Mouse (Mus musculus): ENCODE measurements around the gene Dennd1b. TPM values are rescaled to one million over a fixed set of nuclear protein-coding genes. Genes with fewer than 3 reads are reported as not detected.

The Dennd1b gene
- polyA plus RNA-seq, 1 experiment = 7.7 TPM

DNA sequence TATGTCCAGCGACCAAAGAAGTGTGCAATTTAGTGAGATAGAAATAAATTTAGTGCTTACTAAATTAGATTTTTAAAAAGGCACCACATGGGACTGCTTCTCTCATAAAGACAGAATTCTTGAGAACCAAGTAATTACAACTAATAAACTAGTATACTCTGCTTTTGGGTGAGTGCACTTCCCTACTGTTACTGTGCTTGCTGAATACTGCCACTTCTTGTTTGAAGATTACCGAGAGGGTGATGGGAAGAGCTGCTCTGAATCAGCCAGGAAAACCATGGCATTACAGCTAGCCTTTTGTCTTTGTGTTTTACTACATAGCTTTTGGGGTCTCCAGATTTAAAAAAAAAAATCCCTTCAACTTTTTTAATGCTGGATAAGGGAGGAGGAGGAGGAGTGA lies 19.8 kb downstream of the Dennd1b start:
- 58% methylated on average over 2 of the region's 2 CpGs for WGBS

GRCm38 (mm10) chr1:138983465-138983864 lies 20.2 kb downstream of the Dennd1b start:
- H3K4me3 ChIP-seq (replicated peaks; ENCODE audit: control insufficient read depth, low read depth, low read length) = no peak overlapping the region
- TF ChIP-seq CTCF (IDR thresholded peaks at IDR 0.05; ENCODE audit: control insufficient read depth, insufficient read depth, low read length) (no peak), POLR2A (IDR thresholded peaks at IDR 0.05; ENCODE audit: borderline replicate concordance, control insufficient read depth, low read depth, low read length) (no peak)
- 63% methylated on average over 6 of the region's 6 CpGs for WGBS
- no peaks in the 10 kb centered on the region for H3K4me1 ChIP-seq (ENCODE audit: control insufficient read depth, insufficient read depth, low read length)
- H3K27ac ChIP-seq (ENCODE audit: control insufficient read depth, insufficient read depth, low read depth, low read length, poor library complexity) = no peak overlapping the region

More for the DNA sequence above, 19.8 kb downstream of the Dennd1b start:
- Histone ChIP-seq H3K4me3 (replicated peaks; ENCODE audit: control insufficient read depth, low read depth, low read length) (no peak overlapping the region), H3K4me1 (ENCODE audit: control insufficient read depth, insufficient read depth, low read length) (no peaks in the 10 kb centered on the region), H3K27ac (ENCODE audit: control insufficient read depth, insufficient read depth, low read depth, low read length, poor library complexity) (no peak overlapping the region)
- TF ChIP-seq POLR2A (IDR thresholded peaks at IDR 0.05; ENCODE audit: borderline replicate concordance, control insufficient read depth, low read depth, low read length) (no peak), CTCF (IDR thresholded peaks at IDR 0.05; ENCODE audit: control insufficient read depth, insufficient read depth, low read length) (no peak)

DNA sequence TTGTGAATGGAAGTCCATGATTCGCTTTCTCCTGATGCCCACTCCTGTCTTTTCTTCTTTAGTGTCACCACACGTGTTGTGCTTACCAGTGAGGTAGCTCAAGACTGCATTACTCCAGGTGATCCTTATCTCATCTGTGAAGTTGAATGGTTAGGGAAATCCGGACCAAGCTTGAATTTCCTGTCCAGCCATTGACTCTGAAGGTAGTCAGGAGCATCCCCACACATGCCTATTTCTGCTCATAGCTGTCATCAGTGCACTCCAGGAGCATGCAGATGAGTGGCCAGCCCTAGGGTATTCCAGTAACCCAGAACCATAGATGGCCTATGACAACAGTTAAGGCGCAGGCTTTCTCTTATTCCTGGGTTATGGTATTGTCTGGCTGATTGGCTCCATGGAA lies 20.9 kb downstream of the Dennd1b start:
- TF ChIP-seq CTCF (IDR thresholded peaks at IDR 0.05; ENCODE audit: control insufficient read depth, insufficient read depth, low read length) (no peak), POLR2A (IDR thresholded peaks at IDR 0.05; ENCODE audit: borderline replicate concordance, control insufficient read depth, low read depth, low read length) (no peak)
- Histone ChIP-seq H3K27ac (ENCODE audit: control insufficient read depth, insufficient read depth, low read depth, low read length, poor library complexity) (no peak overlapping the region), H3K4me3 (replicated peaks; ENCODE audit: control insufficient read depth, low read depth, low read length) (no peak overlapping the region), H3K4me1 (ENCODE audit: control insufficient read depth, insufficient read depth, low read length) (no peaks in the 10 kb centered on the region)
- WGBS = 84% methylated on average over 4 of the region's 4 CpGs

GRCm38 (mm10) chr1:138992384-138993138 lies 29.3 kb downstream of the Dennd1b start:
- no peak overlapping the region for H3K27ac ChIP-seq (ENCODE audit: control insufficient read depth, insufficient read depth, low read depth, low read length, poor library complexity)
- TF ChIP-seq CTCF (IDR thresholded peaks at IDR 0.05; ENCODE audit: control insufficient read depth, insufficient read depth, low read length) = no peak
- TF ChIP-seq POLR2A (IDR thresholded peaks at IDR 0.05; ENCODE audit: borderline replicate concordance, control insufficient read depth, low read depth, low read length) = no peak
- H3K4me1 ChIP-seq (ENCODE audit: control insufficient read depth, insufficient read depth, low read length) = no peaks in the 10 kb centered on the region
- no peak overlapping the region for H3K4me3 ChIP-seq (replicated peaks; ENCODE audit: control insufficient read depth, low read depth, low read length)
- 80% methylated on average over 5 of the region's 5 CpGs for WGBS

GRCm38 (mm10) chr1:138995621-138996380 lies 32.6 kb downstream of the Dennd1b start:
- Histone ChIP-seq H3K4me3 (replicated peaks; ENCODE audit: control insufficient read depth, low read depth, low read length) (no peak overlapping the region), H3K27ac (ENCODE audit: control insufficient read depth, insufficient read depth, low read depth, low read length, poor library complexity) (no peak overlapping the region), H3K4me1 (ENCODE audit: control insufficient read depth, insufficient read depth, low read length) (no peaks in the 10 kb centered on the region; the same call in 1 of the 2 replicates)
- no peak for TF ChIP-seq POLR2A (IDR thresholded peaks at IDR 0.05; ENCODE audit: borderline replicate concordance, control insufficient read depth, low read depth, low read length)
- TF ChIP-seq CTCF (IDR thresholded peaks at IDR 0.05; ENCODE audit: control insufficient read depth, insufficient read depth, low read length) = no peak
- 84% methylated on average over 6 of the region's 6 CpGs for WGBS

- TF ChIP-seq CTCF (IDR thresholded peaks at IDR 0.05; ENCODE audit: control insufficient read depth, insufficient read depth, low read length) = no peak
- no peak for TF ChIP-seq POLR2A (IDR thresholded peaks at IDR 0.05; ENCODE audit: borderline replicate concordance, control insufficient read depth, low read depth, low read length)
- WGBS = 95% methylated on average over 2 of the region's 2 CpGs
Observed at GRCm38 (mm10) chr1:138996663-138997062, 33.4 kb downstream of the Dennd1b start.

DNA sequence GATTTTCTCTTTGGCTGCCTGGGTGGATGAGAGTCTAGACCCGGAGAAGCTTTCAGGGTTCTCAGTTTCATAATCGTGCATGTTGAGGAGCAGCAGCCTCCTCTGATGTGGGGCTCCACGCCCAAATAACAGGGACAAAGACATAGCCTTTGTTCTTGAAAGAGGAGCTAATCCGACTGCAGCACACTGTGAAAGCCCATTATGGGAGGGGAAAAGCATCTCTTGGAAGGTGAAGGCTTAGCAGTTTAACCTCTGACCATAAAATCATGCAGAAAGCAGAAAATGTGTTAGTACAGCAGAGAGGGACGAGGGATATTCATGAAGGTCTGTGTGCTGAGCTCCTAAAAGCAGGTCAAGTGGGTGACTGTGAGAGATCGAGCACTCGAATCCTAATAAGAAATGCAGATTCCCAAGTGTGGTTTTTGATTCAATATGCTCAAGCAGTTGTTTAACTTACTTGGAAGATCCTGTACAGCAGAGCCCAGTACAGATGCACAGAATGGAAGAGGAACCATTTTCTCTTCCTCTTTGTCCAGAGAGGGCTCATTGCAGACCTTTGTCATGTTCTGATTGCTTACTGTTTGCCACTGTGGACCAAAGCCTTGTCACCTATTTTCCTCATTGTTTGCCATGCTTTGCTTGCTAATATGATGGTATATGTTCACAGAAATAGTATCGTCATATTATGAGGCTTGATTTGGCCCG lies 37.6 kb downstream of the Dennd1b start:
- 77% methylated on average over 9 of the region's 9 CpGs for WGBS
- TF ChIP-seq POLR2A (IDR thresholded peaks at IDR 0.05; ENCODE audit: borderline replicate concordance, control insufficient read depth, low read depth, low read length) = no peak
- no peak for TF ChIP-seq CTCF (IDR thresholded peaks at IDR 0.05; ENCODE audit: control insufficient read depth, insufficient read depth, low read length)
- H3K4me3 ChIP-seq (replicated peaks; ENCODE audit: control insufficient read depth, low read depth, low read length) = no peak overlapping the region
- no peak overlapping the region for H3K27ac ChIP-seq (ENCODE audit: control insufficient read depth, insufficient read depth, low read depth, low read length, poor library complexity)
- H3K4me1 ChIP-seq (ENCODE audit: control insufficient read depth, insufficient read depth, low read length) = no peaks in the 10 kb centered on the region; the same call in 1 of the 2 replicates

More at GRCm38 (mm10) chr1:138996663-138997062, 33.4 kb downstream of the Dennd1b start:
- Histone ChIP-seq H3K4me3 (replicated peaks; ENCODE audit: control insufficient read depth, low read depth, low read length) (no peak overlapping the region), H3K27ac (ENCODE audit: control insufficient read depth, insufficient read depth, low read depth, low read length, poor library complexity) (no peak overlapping the region), H3K4me1 (ENCODE audit: control insufficient read depth, insufficient read depth, low read length) (no peaks in the 10 kb centered on the region; the same call in 1 of the 2 replicates)

DNA sequence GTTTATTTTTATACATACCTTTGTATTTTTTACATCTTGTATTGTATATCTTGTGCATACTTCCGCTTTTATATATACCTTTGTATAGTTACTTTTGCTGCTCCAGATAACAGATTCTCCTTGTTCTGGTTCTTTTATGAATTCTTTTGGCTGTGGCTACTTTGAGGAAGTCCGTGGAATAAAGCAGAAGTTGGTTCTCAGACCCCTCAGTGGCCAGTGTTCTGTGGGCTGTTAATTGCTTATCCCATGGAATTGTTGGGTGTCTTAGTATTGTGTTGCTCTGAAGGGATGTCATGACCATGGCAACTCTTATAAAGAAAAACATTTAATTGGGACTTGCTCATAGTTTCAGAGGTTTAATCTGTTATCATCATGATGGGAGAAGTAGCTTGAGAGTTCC lies 40.3 kb downstream of the Dennd1b start:
- WGBS = 44% methylated on average over 2 of the region's 2 CpGs
- Histone ChIP-seq H3K4me3 (replicated peaks; ENCODE audit: control insufficient read depth, low read depth, low read length) (no peak overlapping the region), H3K4me1 (ENCODE audit: control insufficient read depth, insufficient read depth, low read length) (no peaks in the 10 kb centered on the region; the same call in 1 of the 2 replicates), H3K27ac (ENCODE audit: control insufficient read depth, insufficient read depth, low read depth, low read length, poor library complexity) (no peak overlapping the region)
- no peak for TF ChIP-seq CTCF (IDR thresholded peaks at IDR 0.05; ENCODE audit: control insufficient read depth, insufficient read depth, low read length)
- TF ChIP-seq POLR2A (IDR thresholded peaks at IDR 0.05; ENCODE audit: borderline replicate concordance, control insufficient read depth, low read depth, low read length) = no peak
